Mouse (Mus musculus): ENCODE data around the gene Tha1. TPM values are rescaled to one million over a fixed set of nuclear protein-coding genes. Genes with fewer than 3 reads are reported as not detected.

The Tha1 gene
- polyA plus RNA-seq, 1 experiment from 2014 or later: 4.7 TPM

DNA sequence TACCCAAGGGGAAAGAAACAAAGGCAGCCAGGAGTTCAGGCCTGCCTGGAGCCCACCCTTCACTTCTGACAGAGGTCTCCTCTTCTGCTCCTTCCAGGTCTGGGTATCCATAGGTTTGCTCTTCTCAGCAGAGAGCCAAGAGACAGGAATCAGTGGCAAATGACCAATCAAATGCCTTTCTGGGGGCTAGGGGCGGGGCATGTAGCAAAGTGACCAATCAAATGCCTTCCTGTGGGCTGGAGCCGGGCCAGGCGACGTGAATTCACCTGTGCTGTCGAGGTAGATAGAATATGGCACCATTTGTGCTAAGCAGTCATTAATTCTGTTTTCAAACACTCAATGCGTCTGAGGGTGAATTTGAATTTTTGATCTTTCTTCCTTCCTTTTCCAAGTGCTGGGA, 18.9 kb upstream of the Tha1 start:
- H3K4me1 ChIP-seq: peaks cover 29% of the 10 kb centered on the region
- H3K4me2 ChIP-seq: no peak overlapping the region
- no peak overlapping the region for H3K4me3 ChIP-seq (replicated peaks)
- H3K27ac ChIP-seq (replicated peaks): no peak overlapping the region
- H3K27me3 ChIP-seq (replicated peaks): peaks cover 34% of the 10 kb centered on the region
- no peaks in the 10 kb centered on the region for H3K9me3 ChIP-seq (replicated peaks)
- H3K9ac ChIP-seq (replicated peaks): no peak overlapping the region
- no peak for ATAC-seq (ENCODE audit: low FRiP score)
- no peaks in the 10 kb centered on the region for H3K36me3 ChIP-seq
- 59% methylated on average over 6 of the region's 6 CpGs for WGBS

DNA sequence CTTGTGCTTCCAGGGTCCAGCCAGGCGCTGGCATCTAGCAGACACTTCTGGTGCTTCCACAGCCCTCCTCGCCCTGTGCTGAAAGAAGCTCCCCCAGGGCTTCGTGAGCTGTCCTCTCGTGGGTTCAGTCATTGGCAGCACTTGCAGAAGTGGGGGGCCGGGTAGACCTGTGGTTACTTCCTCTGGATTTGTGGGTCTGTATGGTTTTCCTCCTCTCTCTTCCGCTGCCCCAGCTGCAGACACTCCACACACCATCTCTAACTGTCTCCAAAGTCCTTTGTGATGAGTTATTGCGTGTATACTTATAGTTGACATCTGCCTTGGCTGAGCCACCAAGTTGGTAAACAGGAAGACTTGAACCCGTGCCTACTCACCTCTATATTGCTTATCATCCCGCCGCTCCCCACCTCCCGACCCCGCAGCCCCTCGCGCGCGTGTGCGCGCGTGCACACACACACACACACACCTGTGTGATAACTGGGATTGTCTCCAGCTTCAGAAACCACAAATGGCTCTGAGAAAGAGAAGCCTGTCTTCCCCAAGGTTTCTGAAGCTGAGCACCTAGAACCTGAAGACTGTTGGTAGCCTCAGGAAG, 18.4 kb upstream of the Tha1 start:
- ATAC-seq (ENCODE audit: low FRiP score): no peak
- WGBS: 96% methylated on average over 19 of the region's 19 CpGs
- H3K9me3 ChIP-seq (replicated peaks): no peaks in the 10 kb centered on the region
- H3K27me3 ChIP-seq (replicated peaks): peaks cover 34% of the 10 kb centered on the region
- no peak overlapping the region for H3K27ac ChIP-seq (replicated peaks)
- H3K4me3 ChIP-seq (replicated peaks): no peak overlapping the region
- H3K4me1 ChIP-seq: peaks cover 29% of the 10 kb centered on the region
- no peak overlapping the region for H3K9ac ChIP-seq (replicated peaks)
- H3K36me3 ChIP-seq: no peaks in the 10 kb centered on the region
- no peak overlapping the region for H3K4me2 ChIP-seq

- WGBS: 24% methylated on average over 13 of the region's 13 CpGs
- Histone ChIP-seq H3K27me3 (replicated peaks) (peaks cover 35% of the 10 kb centered on the region), H3K36me3 (no peaks in the 10 kb centered on the region), H3K4me3 (replicated peaks) (no peak overlapping the region), H3K9ac (replicated peaks) (no peak overlapping the region; the same call in 1 of the 2 replicates), H3K4me1 (peaks cover 29% of the 10 kb centered on the region), H3K4me2 (no peak overlapping the region), H3K27ac (replicated peaks) (no peak overlapping the region), H3K9me3 (replicated peaks) (no peaks in the 10 kb centered on the region)
- ATAC-seq (ENCODE audit: low FRiP score): no peak
Observed at GRCm38 (mm10) chr11:117890519-117891282, 17.4 kb upstream of the Tha1 start.

DNA sequence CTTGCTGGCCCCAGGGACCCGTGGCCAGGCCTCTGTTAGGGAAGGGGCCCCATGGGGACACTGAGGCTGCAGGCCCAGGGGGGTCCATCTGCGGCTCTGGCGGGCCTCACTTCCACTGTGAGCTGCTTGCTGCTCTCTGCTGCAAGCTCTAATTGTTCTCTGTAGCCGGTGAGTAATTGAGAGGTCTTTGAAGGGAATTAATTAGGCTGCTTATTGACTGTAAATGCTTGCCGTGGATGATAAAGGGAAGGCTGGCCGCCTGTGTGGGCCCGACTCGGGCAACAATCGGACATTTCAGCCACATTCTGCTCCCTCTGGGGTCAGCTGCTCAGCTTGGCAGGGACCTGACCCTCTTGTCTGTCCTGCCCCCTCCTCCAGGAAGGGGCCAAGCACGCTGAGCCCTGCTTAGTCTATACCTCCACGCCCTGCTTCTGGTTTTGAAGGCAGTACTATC, 16.6 kb upstream of the Tha1 start:
- peak overlapping the region; percentile 49; the same call in 1 of the 2 replicates for H3K4me2 ChIP-seq
- peak overlapping the region; percentile 29 for H3K27ac ChIP-seq (replicated peaks)

GRCm38 (mm10) chr11:117888853-117889822, 15.9 kb upstream of the Tha1 start:
- Histone ChIP-seq H3K27me3 (replicated peaks) (peaks cover 26% of the 10 kb centered on the region), H3K4me3 (replicated peaks) (peak overlapping the region; percentile 15), H3K27ac (replicated peaks) (peak overlapping the region; percentile 29; the same call in 1 of the 2 replicates), H3K4me1 (peaks cover 29% of the 10 kb centered on the region), H3K4me2 (peak overlapping the region; percentile 49), H3K9ac (replicated peaks) (peak overlapping the region; percentile 27; the same call in 1 of the 2 replicates), H3K36me3 (no peaks in the 10 kb centered on the region), H3K9me3 (replicated peaks) (no peaks in the 10 kb centered on the region)
- peak; percentile 35; the same call in 1 of the 2 replicates for ATAC-seq (ENCODE audit: low FRiP score)
- 6% methylated on average over 33 of the region's 33 CpGs for WGBS

More for the DNA sequence above, 16.6 kb upstream of the Tha1 start:
- Histone ChIP-seq H3K9ac (replicated peaks) (no peak overlapping the region; the same call in 1 of the 2 replicates), H3K4me3 (replicated peaks) (no peak overlapping the region), H3K9me3 (replicated peaks) (no peaks in the 10 kb centered on the region), H3K4me1 (peaks cover 29% of the 10 kb centered on the region), H3K27me3 (replicated peaks) (peaks cover 32% of the 10 kb centered on the region), H3K36me3 (no peaks in the 10 kb centered on the region)
- 7% methylated on average over 11 of the region's 11 CpGs for WGBS
- 0 out of 2 replicates have a peak, but pooled peaks have one; percentile 27 for ATAC-seq (ENCODE audit: low FRiP score)

DNA sequence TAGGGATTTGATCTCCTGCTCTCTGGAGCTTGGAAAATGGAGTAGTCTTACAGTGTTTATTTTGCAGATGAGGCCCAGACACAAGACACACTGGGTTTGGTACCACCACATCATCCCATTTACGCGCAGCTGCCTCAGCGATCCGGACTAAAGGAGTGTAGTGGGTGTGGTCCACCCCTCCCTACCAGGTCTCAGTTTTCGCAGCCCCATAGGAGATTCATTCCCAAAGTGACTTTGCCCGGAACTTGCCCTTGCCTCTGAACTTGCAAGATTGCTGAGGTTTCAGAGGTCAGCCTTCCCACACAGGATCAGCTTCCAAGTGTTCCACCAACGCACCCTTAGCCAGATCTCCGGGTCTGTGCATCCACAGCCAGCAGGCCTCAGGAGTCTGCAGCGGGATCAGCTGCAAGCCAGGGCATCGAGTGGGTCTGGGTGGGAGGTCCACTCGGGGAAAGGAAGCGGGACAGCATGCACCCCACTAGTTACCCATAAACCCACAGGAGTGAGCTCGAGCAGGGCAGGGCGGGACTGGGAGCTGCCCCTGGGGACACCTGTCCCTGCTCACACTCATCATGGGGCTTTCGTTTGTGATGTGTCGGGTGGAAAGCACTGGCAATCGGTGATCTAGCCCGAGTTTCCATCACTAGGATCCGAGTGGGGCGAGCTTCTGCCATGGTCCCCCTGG, 15.0 kb upstream of the Tha1 start:
- H3K4me2 ChIP-seq: peak overlapping the region; percentile 49
- 18% methylated on average over 20 of the region's 20 CpGs for WGBS

DNA sequence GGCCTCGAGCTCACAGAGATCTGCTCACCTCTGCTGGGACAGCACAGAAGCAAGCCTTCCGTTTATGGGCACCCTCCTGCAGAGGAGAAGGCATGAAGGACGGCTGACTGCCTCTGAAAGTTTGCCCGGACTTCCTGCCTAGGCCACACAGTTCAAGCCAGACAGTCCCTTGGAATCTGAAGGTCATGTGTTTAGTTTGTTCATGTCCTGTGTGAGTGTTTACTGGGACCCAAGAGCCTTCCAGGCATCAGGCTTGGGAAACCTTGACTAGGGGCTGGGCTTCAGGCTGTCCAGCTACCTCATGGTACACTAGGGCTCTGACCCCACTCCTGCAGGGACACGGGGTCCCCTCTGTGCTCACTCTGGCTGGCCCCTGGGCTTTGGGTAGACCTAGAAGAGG, 12.7 kb upstream of the Tha1 start:
- H3K4me3 ChIP-seq (replicated peaks): no peak overlapping the region
- ATAC-seq (ENCODE audit: low FRiP score): no peak
- H3K4me2 ChIP-seq: no peak overlapping the region
- H3K9me3 ChIP-seq (replicated peaks): no peaks in the 10 kb centered on the region
- H3K27me3 ChIP-seq (replicated peaks): peaks cover 4% of the 10 kb centered on the region
- no peak overlapping the region for H3K9ac ChIP-seq (replicated peaks)
- H3K27ac ChIP-seq (replicated peaks): no peak overlapping the region
- H3K36me3 ChIP-seq: no peaks in the 10 kb centered on the region
- WGBS: 51% methylated on average over 5 of the region's 5 CpGs
- peaks cover 30% of the 10 kb centered on the region for H3K4me1 ChIP-seq

More for the DNA sequence above, 15.0 kb upstream of the Tha1 start:
- Histone ChIP-seq H3K9me3 (replicated peaks) (no peaks in the 10 kb centered on the region), H3K4me3 (replicated peaks) (peak overlapping the region; percentile 15; the same call in 1 of the 2 replicates), H3K27ac (replicated peaks) (no peak overlapping the region), H3K4me1 (peaks cover 29% of the 10 kb centered on the region), H3K9ac (replicated peaks) (0 out of 2 replicates have a peak overlapping the region, but pooled peaks have one; percentile 27), H3K36me3 (no peaks in the 10 kb centered on the region), H3K27me3 (replicated peaks) (peaks cover 20% of the 10 kb centered on the region)
- ATAC-seq (ENCODE audit: low FRiP score): no peak

DNA sequence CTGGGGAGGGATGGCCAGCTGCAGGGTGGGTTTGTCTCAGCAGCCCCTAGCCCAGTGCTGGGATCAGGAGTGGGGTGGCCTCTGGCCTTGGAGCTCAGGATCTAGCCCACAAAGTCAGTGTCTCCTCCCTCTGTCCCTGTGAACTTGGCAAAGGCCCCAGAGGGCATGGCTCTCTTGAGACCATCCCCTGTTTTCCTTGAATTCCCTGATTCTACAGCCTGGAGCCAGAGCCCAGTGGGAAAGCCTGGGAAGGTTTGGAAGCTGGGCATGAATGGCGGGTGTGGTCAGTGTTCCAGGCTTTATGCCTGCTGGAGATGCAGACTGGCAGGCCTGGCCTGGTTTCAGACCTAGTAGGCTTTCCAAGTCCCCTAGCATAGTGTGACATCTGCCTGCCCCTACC, 8.9 kb upstream of the Tha1 start:
- Histone ChIP-seq H3K9me3 (replicated peaks) (no peaks in the 10 kb centered on the region), H3K36me3 (no peaks in the 10 kb centered on the region), H3K27ac (replicated peaks) (no peak overlapping the region), H3K27me3 (replicated peaks) (peaks cover 2% of the 10 kb centered on the region; the same call in 1 of the 2 replicates), H3K4me1 (peaks cover 20% of the 10 kb centered on the region), H3K4me3 (replicated peaks) (no peak overlapping the region), H3K4me2 (no peak overlapping the region), H3K9ac (replicated peaks) (no peak overlapping the region)
- 80% methylated on average over 1 of the region's 1 CpGs for WGBS
- ATAC-seq (ENCODE audit: low FRiP score): no peak

GRCm38 (mm10) chr11:117881787-117882186, 8.5 kb upstream of the Tha1 start:
- H3K9me3 ChIP-seq (replicated peaks): no peaks in the 10 kb centered on the region
- peaks cover 2% of the 10 kb centered on the region; the same call in 1 of the 2 replicates for H3K27me3 ChIP-seq (replicated peaks)
- H3K9ac ChIP-seq (replicated peaks): no peak overlapping the region
- H3K4me1 ChIP-seq: peaks cover 20% of the 10 kb centered on the region
- no peak overlapping the region for H3K4me3 ChIP-seq (replicated peaks)
- WGBS: 27% methylated on average over 8 of the region's 8 CpGs
- no peak for ATAC-seq (ENCODE audit: low FRiP score)
- no peak overlapping the region for H3K27ac ChIP-seq (replicated peaks)
- no peaks in the 10 kb centered on the region for H3K36me3 ChIP-seq
- H3K4me2 ChIP-seq: no peak overlapping the region

- H3K9me3 ChIP-seq (replicated peaks): no peaks in the 10 kb centered on the region
- H3K4me1 ChIP-seq: peaks cover 20% of the 10 kb centered on the region
- no peaks in the 10 kb centered on the region for H3K36me3 ChIP-seq
- H3K4me3 ChIP-seq (replicated peaks): no peak overlapping the region
- H3K27ac ChIP-seq (replicated peaks): no peak overlapping the region
- ATAC-seq (ENCODE audit: low FRiP score): no peak
- no peak overlapping the region for H3K9ac ChIP-seq (replicated peaks)
- H3K27me3 ChIP-seq (replicated peaks): peaks cover 2% of the 10 kb centered on the region; the same call in 1 of the 2 replicates
- WGBS: 82% methylated on average over 6 of the region's 6 CpGs
- H3K4me2 ChIP-seq: no peak overlapping the region
Observed at GRCm38 (mm10) chr11:117880977-117881358, 7.7 kb upstream of the Tha1 start.

Measured in neural tube, embryonic 15.5 days (tissue).